Mouse (Mus musculus): ENCODE data around the gene Cep131. TPM values are rescaled to one million over a fixed set of nuclear protein-coding genes. Genes with fewer than 3 reads are reported as not detected.

Cep131 gene
- polyA plus RNA-seq, 1 experiment from 2014 or later: 12.0 TPM

DNA sequence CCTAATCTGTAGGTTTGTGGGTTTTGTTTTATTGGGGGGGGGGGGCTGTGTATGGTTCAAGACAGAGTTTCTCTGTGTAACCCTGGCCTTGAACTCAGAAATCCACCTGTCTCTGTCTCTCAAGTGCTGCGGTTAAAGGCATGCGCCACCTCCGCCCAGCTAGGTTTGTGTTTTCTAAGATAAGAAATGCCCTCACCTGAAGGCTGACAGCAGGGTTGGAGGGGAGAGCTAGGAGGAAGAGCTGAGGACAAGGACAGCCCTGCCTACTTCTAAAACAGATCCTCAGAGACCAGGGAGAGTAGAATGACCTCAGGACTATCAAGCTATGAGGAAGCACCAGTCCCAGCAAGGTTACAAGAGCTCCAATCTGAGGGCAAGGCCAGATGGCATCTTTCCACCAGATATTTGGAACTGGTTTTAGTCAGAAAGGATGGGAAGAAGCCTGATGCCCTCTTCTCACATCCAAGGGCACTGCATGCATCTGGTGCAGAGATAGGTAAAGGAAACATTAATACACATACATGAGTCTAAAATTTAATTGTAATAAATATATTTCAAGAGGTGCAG is 16.9 kb upstream of the Cep131 start:
- Histone ChIP-seq H3K27me3 (replicated peaks; ENCODE audit: control insufficient read depth, insufficient read depth, low read length) (no peaks in the 10 kb centered on the region), H3K4me3 (ENCODE audit: low read length) (no peak overlapping the region), H3K4me2 (ENCODE audit: low read depth, low read length) (no peak overlapping the region), H3K36me3 (ENCODE audit: control insufficient read depth, insufficient read depth, low read length) (peaks cover 4% of the 10 kb centered on the region; the same call in 1 of the 2 replicates), H3K4me1 (ENCODE audit: control insufficient read depth, insufficient read depth, low read length) (peaks cover 13% of the 10 kb centered on the region), H3K27ac (ENCODE audit: low read length) (no peak overlapping the region), H3K9me3 (ENCODE audit: control insufficient read depth, low read length) (no peaks in the 10 kb centered on the region), H3K9ac (ENCODE audit: low read depth, low read length) (no peak overlapping the region)
- WGBS: 50% methylated on average over 3 of the region's 3 CpGs
- ATAC-seq: no peak

- ATAC-seq: no peak
- Histone ChIP-seq H3K4me1 (ENCODE audit: control insufficient read depth, insufficient read depth, low read length) (peaks cover 21% of the 10 kb centered on the region), H3K9ac (ENCODE audit: low read depth, low read length) (no peak overlapping the region), H3K36me3 (ENCODE audit: control insufficient read depth, insufficient read depth, low read length) (0 out of 2 replicates have a peak, but pooled peaks cover 4% of the 10 kb centered on the region), H3K9me3 (ENCODE audit: control insufficient read depth, low read length) (no peaks in the 10 kb centered on the region), H3K27me3 (replicated peaks; ENCODE audit: control insufficient read depth, insufficient read depth, low read length) (no peaks in the 10 kb centered on the region), H3K4me3 (ENCODE audit: low read length) (no peak overlapping the region), H3K27ac (ENCODE audit: low read length) (no peak overlapping the region), H3K4me2 (ENCODE audit: low read depth, low read length) (no peak overlapping the region)
- 5% methylated on average over 3 of the region's 3 CpGs for WGBS
Observed at GRCm38 (mm10) chr11:120101036-120101435, 14.4 kb upstream of the Cep131 start.

- peak; percentile 98 for ATAC-seq
- peak within 1 kb of the TSS; percentile 85 for H3K4me3 ChIP-seq (ENCODE audit: low read length)
- H3K4me1 ChIP-seq (ENCODE audit: control insufficient read depth, insufficient read depth, low read length): peaks cover 21% of the 10 kb centered on the region
- peak within 1 kb of the TSS; percentile 88 for H3K4me2 ChIP-seq (ENCODE audit: low read depth, low read length)
- H3K27me3 ChIP-seq (replicated peaks; ENCODE audit: control insufficient read depth, insufficient read depth, low read length): no peaks in the 10 kb centered on the region
- peak within 1 kb of the TSS; percentile 92 for H3K9ac ChIP-seq (ENCODE audit: low read depth, low read length)
- WGBS: under 1% methylated on average over 77 of the region's 77 CpGs
- H3K9me3 ChIP-seq (ENCODE audit: control insufficient read depth, low read length): no peaks in the 10 kb centered on the region
- no peaks in the 10 kb centered on the region; the same call in 1 of the 2 replicates for H3K36me3 ChIP-seq (ENCODE audit: control insufficient read depth, insufficient read depth, low read length)
- H3K27ac ChIP-seq (ENCODE audit: low read length): peak within 1 kb of the TSS; percentile 94
Observed at GRCm38 (mm10) chr11:120098588-120099511, 12.2 kb upstream of the Cep131 start, which contains the start of the genes Tepsin and Ndufaf8. TSS of gene Tepsin (minus strand) at chr11:120098731. TSS of gene Ndufaf8 (plus strand) at chr11:120098928.

- WGBS: 72% methylated on average over 23 of the region's 23 CpGs
- Histone ChIP-seq H3K27ac (ENCODE audit: low read length) (no peak overlapping the region), H3K27me3 (replicated peaks; ENCODE audit: control insufficient read depth, insufficient read depth, low read length) (no peaks in the 10 kb centered on the region), H3K9ac (ENCODE audit: low read depth, low read length) (no peak overlapping the region), H3K4me2 (ENCODE audit: low read depth, low read length) (no peak overlapping the region), H3K9me3 (ENCODE audit: control insufficient read depth, low read length) (no peaks in the 10 kb centered on the region), H3K36me3 (ENCODE audit: control insufficient read depth, insufficient read depth, low read length) (peaks cover 12% of the 10 kb centered on the region), H3K4me3 (ENCODE audit: low read length) (no peak overlapping the region), H3K4me1 (ENCODE audit: control insufficient read depth, insufficient read depth, low read length) (peaks cover 8% of the 10 kb centered on the region)
- peak; percentile 29; the same call in 1 of the 2 replicates for ATAC-seq
Observed at GRCm38 (mm10) chr11:120092817-120093591, 6.4 kb upstream of the Cep131 start.

GRCm38 (mm10) chr11:120090661-120091060 is 4.0 kb upstream of the Cep131 start:
- Histone ChIP-seq H3K4me3 (ENCODE audit: low read length) (no peak overlapping the region), H3K36me3 (ENCODE audit: control insufficient read depth, insufficient read depth, low read length) (peaks cover 12% of the 10 kb centered on the region), H3K9me3 (ENCODE audit: control insufficient read depth, low read length) (no peaks in the 10 kb centered on the region), H3K9ac (ENCODE audit: low read depth, low read length) (no peak overlapping the region), H3K4me2 (ENCODE audit: low read depth, low read length) (no peak overlapping the region), H3K4me1 (ENCODE audit: control insufficient read depth, insufficient read depth, low read length) (peaks cover 8% of the 10 kb centered on the region), H3K27ac (ENCODE audit: low read length) (no peak overlapping the region), H3K27me3 (replicated peaks; ENCODE audit: control insufficient read depth, insufficient read depth, low read length) (no peaks in the 10 kb centered on the region)
- ATAC-seq: no peak
- 91% methylated on average over 4 of the region's 4 CpGs for WGBS

DNA sequence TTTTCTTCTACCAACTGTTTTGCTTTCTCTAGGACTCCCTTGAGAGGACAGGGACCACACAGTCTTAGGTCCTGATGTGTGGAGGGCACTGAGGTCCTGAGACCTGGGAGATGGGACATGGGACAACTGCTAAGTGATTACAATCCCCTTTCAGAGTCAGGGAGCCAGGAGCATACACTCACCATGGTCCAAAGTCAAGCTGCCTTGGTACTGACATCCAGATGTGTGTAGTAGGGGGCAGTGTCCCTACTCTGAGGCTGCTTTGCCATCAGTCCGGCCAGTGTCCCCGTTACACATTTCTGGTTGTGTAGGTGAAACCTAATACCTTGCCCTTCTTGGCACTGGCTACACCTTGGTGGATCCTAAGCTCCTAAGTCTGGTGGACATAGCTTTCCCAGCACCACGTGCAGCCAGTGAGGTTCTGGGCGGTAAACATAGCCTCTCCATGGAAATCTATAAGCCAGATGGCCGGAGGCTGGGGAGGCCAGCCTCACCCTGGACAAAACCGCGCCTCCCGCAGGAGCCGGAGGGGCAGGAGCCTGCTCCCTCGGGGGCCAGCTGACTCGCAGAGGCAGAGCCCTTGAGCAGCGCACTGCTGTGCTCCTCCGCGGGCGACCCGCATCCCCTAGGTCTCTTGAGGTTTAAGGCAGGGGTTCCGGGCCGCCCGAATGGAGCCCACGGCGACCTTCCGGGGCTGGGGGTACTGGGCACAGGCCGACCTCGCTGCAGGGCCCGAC is 568 bp downstream of the Cep131 start:
- under 1% methylated on average over 25 of the region's 25 CpGs for WGBS
- H3K4me1 ChIP-seq (ENCODE audit: control insufficient read depth, insufficient read depth, low read length): peaks cover 12% of the 10 kb centered on the region
- 0 out of 2 replicates have a peak, but pooled peaks cover 7% of the 10 kb centered on the region for H3K36me3 ChIP-seq (ENCODE audit: control insufficient read depth, insufficient read depth, low read length)
- H3K27ac ChIP-seq (ENCODE audit: low read length): peak overlapping the region; percentile 76
- peak; percentile 51 for ATAC-seq
- H3K4me3 ChIP-seq (ENCODE audit: low read length): peak overlapping the region; percentile 100
- peak overlapping the region; percentile 95 for H3K9ac ChIP-seq (ENCODE audit: low read depth, low read length)
- H3K4me2 ChIP-seq (ENCODE audit: low read depth, low read length): peak overlapping the region; percentile 89
- H3K9me3 ChIP-seq (ENCODE audit: control insufficient read depth, low read length): no peaks in the 10 kb centered on the region
- no peaks in the 10 kb centered on the region for H3K27me3 ChIP-seq (replicated peaks; ENCODE audit: control insufficient read depth, insufficient read depth, low read length)

DNA sequence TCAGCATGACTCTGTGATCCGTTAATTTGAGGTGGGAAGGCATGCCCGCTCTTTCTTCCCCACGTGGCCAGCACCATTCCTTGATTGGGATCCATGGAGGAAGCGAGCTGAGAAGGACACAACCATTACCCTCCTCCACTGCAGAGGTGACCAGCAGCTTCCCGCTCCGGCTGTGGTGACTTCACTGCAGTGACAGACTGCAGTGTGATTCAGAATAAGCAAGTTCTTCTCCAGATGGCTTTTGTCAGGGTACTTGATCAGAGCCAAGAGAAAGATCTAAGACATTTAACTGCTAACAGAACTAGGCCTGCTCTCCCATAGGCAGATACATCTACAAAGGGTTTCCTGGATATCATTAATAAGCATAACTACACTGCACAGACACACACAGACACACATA is 6.3 kb downstream of the Cep131 start:
- no peak overlapping the region for H3K9ac ChIP-seq (ENCODE audit: low read depth, low read length)
- peaks cover 5% of the 10 kb centered on the region for H3K4me1 ChIP-seq (ENCODE audit: control insufficient read depth, insufficient read depth, low read length)
- 0 out of 2 replicates have a peak, but pooled peaks cover 10% of the 10 kb centered on the region for H3K36me3 ChIP-seq (ENCODE audit: control insufficient read depth, insufficient read depth, low read length)
- H3K9me3 ChIP-seq (ENCODE audit: control insufficient read depth, low read length): no peaks in the 10 kb centered on the region
- 78% methylated on average over 6 of the region's 6 CpGs for WGBS
- no peaks in the 10 kb centered on the region for H3K27me3 ChIP-seq (replicated peaks; ENCODE audit: control insufficient read depth, insufficient read depth, low read length)
- no peak overlapping the region for H3K4me2 ChIP-seq (ENCODE audit: low read depth, low read length)
- no peak overlapping the region for H3K4me3 ChIP-seq (ENCODE audit: low read length)
- no peak for ATAC-seq
- H3K27ac ChIP-seq (ENCODE audit: low read length): no peak overlapping the region

GRCm38 (mm10) chr11:120076191-120076590 is 10.4 kb downstream of the Cep131 start:
- peaks cover 9% of the 10 kb centered on the region for H3K4me1 ChIP-seq (ENCODE audit: control insufficient read depth, insufficient read depth, low read length)
- no peaks in the 10 kb centered on the region for H3K27me3 ChIP-seq (replicated peaks; ENCODE audit: control insufficient read depth, insufficient read depth, low read length)
- no peak overlapping the region for H3K9ac ChIP-seq (ENCODE audit: low read depth, low read length)
- H3K4me3 ChIP-seq (ENCODE audit: low read length): no peak overlapping the region
- no peak overlapping the region for H3K27ac ChIP-seq (ENCODE audit: low read length)
- 69% methylated on average over 3 of the region's 3 CpGs for WGBS
- ATAC-seq: no peak
- no peaks in the 10 kb centered on the region for H3K9me3 ChIP-seq (ENCODE audit: control insufficient read depth, low read length)
- H3K36me3 ChIP-seq (ENCODE audit: control insufficient read depth, insufficient read depth, low read length): peaks cover 16% of the 10 kb centered on the region; the same call in 1 of the 2 replicates
- no peak overlapping the region for H3K4me2 ChIP-seq (ENCODE audit: low read depth, low read length)
